Mouse (Mus musculus) embryonic fibroblast, embryonic 13.5 days (primary cell): ENCODE results near the gene Gsdme. TPM values are rescaled to one million over a fixed set of nuclear protein-coding genes. Genes with fewer than 3 reads are reported as not detected.

Experiments used
- H3K27ac ChIP-seq: 2 replicates; pipeline ENCODE4 v1.5.1; 2012; ENCODE audit warnings: low read length, control low read depth, inconsistent platforms; ENCODE audit not compliant: insufficient read depth
- H3K4me1 ChIP-seq: 2 replicates; pipeline ENCODE4 v1.6.1; 2011; ENCODE audit warnings: low read length; ENCODE audit not compliant: control insufficient read depth, insufficient read depth
- H3K4me3 ChIP-seq: 2 replicates; pipeline ENCODE4 v1.5.1; 2011; ENCODE audit warnings: mild to moderate bottlenecking, control low read depth, low read length; ENCODE audit not compliant: insufficient read depth
- CTCF ChIP-seq: IDR thresholded peaks from 2 replicates; pipeline ENCODE4 v1.5.1; 2011; ENCODE audit warnings: mild to moderate bottlenecking, control low read depth, low read length, moderate library complexity, borderline replicate concordance; ENCODE audit not compliant: insufficient read depth
- POLR2A ChIP-seq: IDR thresholded peaks from 2 replicates; pipeline ENCODE4 v1.6.1; 2011; ENCODE audit warnings: low read depth, mild to moderate bottlenecking, control low read depth, low read length, moderate library complexity
- polyA plus RNA-seq: library from polyadenylated mRNA; stranded (reverse); fragments of >200 nt; gene quantifications from 2 replicates; pipeline ENCODE4 v1.2.4, GENCODE M21; 2011; ENCODE audit warnings: low read depth; ENCODE audit not compliant: missing spikeins, insufficient read length

Gene Gsdme
- polyA plus RNA-seq, 1 experiment: 4.6 TPM

GRCm38 (mm10) chr6:50247791-50248190 lies 15.9 kb downstream of the Gsdme start:
- no peaks in the 10 kb centered on the region for H3K4me1 ChIP-seq
- H3K4me3 ChIP-seq: no peak overlapping the region
- no peak overlapping the region for H3K27ac ChIP-seq
- TF ChIP-seq CTCF (no peak), POLR2A (no peak)

DNA sequence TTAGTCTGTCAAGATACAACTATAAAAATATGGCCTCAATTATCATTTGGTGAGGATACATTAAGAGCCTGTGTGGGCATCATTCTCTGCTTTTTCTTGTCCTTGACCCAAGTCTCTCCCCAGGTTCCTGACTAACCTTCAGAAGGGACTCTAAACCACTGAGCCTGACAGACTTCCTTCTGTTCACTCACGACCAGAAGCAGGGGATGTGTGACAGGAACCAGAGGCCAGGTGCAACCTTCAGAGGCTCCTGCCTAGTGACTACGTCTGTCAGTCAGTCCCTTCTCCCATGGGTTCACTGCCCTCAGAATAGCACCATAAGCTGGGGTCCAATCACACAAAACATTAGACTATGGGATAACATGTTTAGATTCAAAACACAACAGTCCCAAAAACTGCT lies 16.3 kb downstream of the Gsdme start:
- H3K27ac ChIP-seq: no peak overlapping the region
- H3K4me3 ChIP-seq: no peak overlapping the region
- TF ChIP-seq CTCF (no peak), POLR2A (no peak)
- no peaks in the 10 kb centered on the region for H3K4me1 ChIP-seq

GRCm38 (mm10) chr6:50244967-50245366 lies 18.7 kb downstream of the Gsdme start:
- Histone ChIP-seq H3K27ac (no peak overlapping the region), H3K4me1 (no peaks in the 10 kb centered on the region), H3K4me3 (no peak overlapping the region)
- no peak for TF ChIP-seq CTCF
- TF ChIP-seq POLR2A: no peak

DNA sequence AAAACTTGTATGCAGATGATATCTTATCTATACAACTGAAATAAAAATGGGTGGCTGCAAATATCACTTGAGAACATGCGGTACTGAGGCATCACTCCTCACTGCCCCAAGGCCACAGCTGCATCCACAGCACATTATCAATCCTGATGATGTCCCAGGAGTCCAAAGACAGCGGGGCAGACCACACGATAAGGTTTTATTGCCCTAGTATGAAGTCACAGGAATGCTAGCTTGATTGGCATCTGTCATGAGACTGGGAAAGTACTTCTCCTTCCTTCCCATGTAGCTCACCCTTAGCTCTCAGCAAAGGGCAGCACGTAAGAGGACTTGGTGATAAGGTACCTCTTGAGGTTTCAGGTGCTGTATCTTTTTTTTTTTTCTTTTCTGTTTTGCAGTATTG lies 19.5 kb downstream of the Gsdme start:
- TF ChIP-seq POLR2A: no peak
- TF ChIP-seq CTCF: no peak
- Histone ChIP-seq H3K4me1 (no peaks in the 10 kb centered on the region), H3K27ac (no peak overlapping the region), H3K4me3 (no peak overlapping the region)

- Histone ChIP-seq H3K27ac (no peak overlapping the region), H3K4me3 (no peak overlapping the region), H3K4me1 (no peaks in the 10 kb centered on the region)
- TF ChIP-seq CTCF: no peak
- no peak for TF ChIP-seq POLR2A
Observed at GRCm38 (mm10) chr6:50240437-50240836, 23.2 kb downstream of the Gsdme start.

DNA sequence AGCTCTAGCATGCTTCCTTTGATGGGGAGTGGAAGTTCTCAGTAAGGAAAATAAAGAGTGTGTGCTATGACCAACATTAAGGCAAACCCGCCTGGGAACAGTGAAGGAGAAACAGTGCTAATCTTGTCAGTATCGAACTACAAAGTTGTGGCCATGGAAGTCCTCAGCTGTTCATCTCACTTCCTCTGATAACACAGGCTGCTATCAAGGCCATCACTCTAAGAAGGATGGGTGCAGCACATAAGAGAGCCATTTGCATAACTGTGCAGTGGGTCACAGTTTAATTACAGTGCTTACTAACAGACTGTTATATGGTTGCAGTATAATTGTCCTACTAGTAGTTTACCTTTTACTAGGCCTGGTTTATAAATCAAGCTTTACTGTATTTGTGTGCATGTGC lies 23.8 kb downstream of the Gsdme start:
- no peak for TF ChIP-seq CTCF
- TF ChIP-seq POLR2A: no peak
- Histone ChIP-seq H3K27ac (no peak overlapping the region), H3K4me3 (no peak overlapping the region), H3K4me1 (no peaks in the 10 kb centered on the region)

GRCm38 (mm10) chr6:50237963-50238362 lies 25.7 kb downstream of the Gsdme start:
- no peak overlapping the region for H3K4me3 ChIP-seq
- H3K4me1 ChIP-seq: no peaks in the 10 kb centered on the region
- TF ChIP-seq CTCF (no peak), POLR2A (no peak)
- no peak overlapping the region for H3K27ac ChIP-seq

DNA sequence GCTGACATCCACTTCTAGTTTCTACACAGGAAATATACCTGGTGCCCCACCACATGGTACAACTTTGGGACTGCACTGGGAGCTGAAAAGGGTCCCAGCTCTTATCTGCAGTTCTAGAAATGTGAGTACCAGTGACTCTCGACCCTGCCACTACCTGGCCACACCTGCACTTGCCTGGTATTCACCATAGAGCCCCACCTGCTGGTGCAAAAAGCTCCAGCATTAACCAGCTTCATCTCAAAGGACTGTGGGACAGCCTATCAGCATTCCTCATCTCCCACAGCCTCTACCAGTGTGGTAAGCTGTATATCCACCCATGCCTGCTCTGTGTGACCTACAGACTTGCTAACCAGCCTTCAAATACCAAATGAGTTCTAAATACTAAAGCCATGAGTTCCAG lies 30.7 kb downstream of the Gsdme start:
- Histone ChIP-seq H3K27ac (no peak overlapping the region), H3K4me1 (no peaks in the 10 kb centered on the region), H3K4me3 (no peak overlapping the region)
- no peak for TF ChIP-seq CTCF
- TF ChIP-seq POLR2A: no peak

GRCm38 (mm10) chr6:50231288-50231687 lies 32.4 kb downstream of the Gsdme start:
- Histone ChIP-seq H3K27ac (no peak overlapping the region), H3K4me1 (no peaks in the 10 kb centered on the region), H3K4me3 (no peak overlapping the region)
- TF ChIP-seq POLR2A (no peak), CTCF (no peak)

- no peak overlapping the region for H3K4me3 ChIP-seq
- peaks cover 4% of the 10 kb centered on the region; the same call in 1 of the 2 replicates for H3K4me1 ChIP-seq
- H3K27ac ChIP-seq: no peak overlapping the region
- TF ChIP-seq POLR2A: no peak
- no peak for TF ChIP-seq CTCF
Observed at GRCm38 (mm10) chr6:50228180-50228579, 35.5 kb downstream of the Gsdme start.

DNA sequence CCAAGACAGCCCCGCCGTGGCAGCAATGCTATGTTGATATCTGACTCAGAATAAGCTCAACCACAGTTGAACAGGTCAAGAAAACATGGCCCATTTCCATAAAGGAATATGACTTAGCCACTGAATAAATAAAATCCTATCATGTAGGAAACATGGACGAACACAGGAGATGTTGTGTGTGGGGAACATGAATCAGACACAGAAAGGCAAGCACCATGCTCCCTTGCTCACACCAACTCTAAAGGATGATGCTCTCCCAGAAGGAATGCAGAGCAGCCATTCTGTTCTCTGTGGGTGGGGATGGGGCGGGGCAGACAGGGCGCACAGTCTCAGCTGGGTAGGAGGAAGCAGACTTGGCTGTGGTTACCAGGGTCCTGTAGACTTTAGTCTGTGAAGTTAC lies 38.4 kb downstream of the Gsdme start:
- no peak for TF ChIP-seq POLR2A
- no peak for TF ChIP-seq CTCF
- no peak overlapping the region for H3K27ac ChIP-seq

More for the DNA sequence above, 38.4 kb downstream of the Gsdme start:
- H3K4me1 ChIP-seq: peaks cover 4% of the 10 kb centered on the region; the same call in 1 of the 2 replicates
- no peak overlapping the region for H3K4me3 ChIP-seq
